8 mouse cellular contexts compared by ENCODE assay signal in the genomic region with DNA sequence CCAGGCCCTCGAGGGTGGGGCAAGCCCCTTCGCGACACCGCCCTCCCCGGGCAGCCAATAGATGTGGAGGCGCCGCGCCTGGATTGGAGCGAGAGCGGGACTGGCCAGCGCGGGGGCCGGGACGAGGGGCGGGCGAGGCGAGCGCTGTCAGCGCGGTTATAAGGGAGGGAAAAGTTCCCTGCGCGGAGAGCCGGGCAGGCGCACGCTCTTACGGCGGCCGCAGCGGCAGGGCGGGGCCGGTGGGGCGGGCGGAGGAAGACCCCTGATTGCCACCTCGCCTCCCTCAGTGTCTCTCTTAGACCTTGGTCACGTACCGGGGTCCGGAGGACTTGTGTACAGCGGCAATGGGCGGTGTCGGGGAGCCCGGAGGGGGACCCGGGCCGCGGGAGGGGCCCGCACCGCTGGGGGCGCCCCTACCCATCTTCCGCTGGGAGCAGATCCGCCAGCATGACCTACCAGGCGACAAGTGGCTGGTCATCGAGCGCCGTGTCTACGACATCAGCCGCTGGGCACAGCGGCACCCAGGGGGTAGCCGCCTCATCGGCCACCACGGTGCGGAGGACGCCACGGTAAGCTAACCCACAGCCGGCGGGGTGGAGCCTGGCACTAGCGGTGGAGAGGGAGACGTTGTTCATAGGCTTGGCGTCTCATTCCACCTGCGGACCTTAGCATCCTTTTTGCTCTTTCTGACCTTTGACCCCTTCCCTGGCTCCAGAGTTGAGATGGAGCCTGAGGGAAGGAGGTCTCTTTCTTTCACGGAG. TPM values are rescaled to one million over a fixed set of nuclear protein-coding genes. Genes with fewer than 3 reads are reported as not detected.
DNase-seq lines count a peak whose midpoint lies in the region; ATAC-seq and TF ChIP-seq lines count a peak whose summit lies in the region.

A gene (plus strand): TSS at position 182 of the 761 bp plus-strand sequence.

- WGBS in thymus, adult 2 months = 2% methylated on average over 61 of the region's 69 CpGs
- under 1% methylated on average over 69 of the region's 69 CpGs for WGBS in heart, embryonic 10.5 days
- under 1% methylated on average over 69 of the region's 69 CpGs for WGBS in kidney, embryonic 14.5 days
- 3% methylated on average over 57 of the region's 69 CpGs for WGBS in liver, adult 2 months
- WGBS in midbrain, postnatal 0 days = under 1% methylated on average over 58 of the region's 69 CpGs

- peak within 1 kb of the TSS; percentile 41 for H3K4me3 ChIP-seq in thymus, adult 2 months (ENCODE audit: control insufficient read depth, insufficient read depth, low read length)
- peak within 1 kb of the TSS; percentile 84 for H3K4me3 ChIP-seq in heart, embryonic 10.5 days
- H3K4me3 ChIP-seq in kidney, embryonic 14.5 days (ENCODE audit: low read length) = peak within 1 kb of the TSS; percentile 53
- H3K4me3 ChIP-seq in liver, adult 2 months (ENCODE audit: insufficient read depth, low read depth, low read length) = peak within 1 kb of the TSS; percentile 66
- H3K4me3 ChIP-seq in midbrain, postnatal 0 days (ENCODE audit: low read depth, low read length) = peak within 1 kb of the TSS; percentile 78

- H3K27me3 ChIP-seq in thymus, adult 2 months (ENCODE audit: control insufficient read depth, insufficient read depth, low read length) = no peaks in the 10 kb centered on the region; the same call in 1 of the 2 replicates
- H3K27me3 ChIP-seq in heart, embryonic 10.5 days (ENCODE audit: insufficient read depth, poor library complexity, severe bottlenecking) = no peaks in the 10 kb centered on the region
- no peaks in the 10 kb centered on the region for H3K27me3 ChIP-seq in kidney, embryonic 14.5 days (ENCODE audit: control insufficient read depth, insufficient read depth, low read length)
- no peaks in the 10 kb centered on the region for H3K27me3 ChIP-seq in liver, adult 2 months (ENCODE audit: control insufficient read depth, insufficient read depth, low read length)
- H3K27me3 ChIP-seq in midbrain, postnatal 0 days (ENCODE audit: insufficient read depth, low read length) = no peaks in the 10 kb centered on the region

- no peak for TF ChIP-seq POLR2A in thymus, adult 2 months (IDR thresholded peaks at IDR 0.05; ENCODE audit: control insufficient read depth, extremely low read depth, insufficient read depth, low read length, poor library complexity)
- TF ChIP-seq POLR2A in liver, adult 2 months (IDR thresholded peaks at IDR 0.05; ENCODE audit: extremely low read depth, insufficient read depth, low read length) = peak; percentile 63; the same call in 1 of the 2 replicates

- no peaks in the 10 kb centered on the region for H3K9me3 ChIP-seq in heart, embryonic 10.5 days
- no peaks in the 10 kb centered on the region for H3K9me3 ChIP-seq in kidney, embryonic 14.5 days (ENCODE audit: control insufficient read depth, low read length)
- H3K9me3 ChIP-seq in midbrain, postnatal 0 days (ENCODE audit: low read length) = no peaks in the 10 kb centered on the region

- H3K27ac ChIP-seq in thymus, adult 2 months (ENCODE audit: control insufficient read depth, insufficient read depth, low read length) = no peak within 1 kb of the TSS
- peak within 1 kb of the TSS; percentile 93 for H3K27ac ChIP-seq in heart, embryonic 10.5 days
- no peak within 1 kb of the TSS for H3K27ac ChIP-seq in kidney, embryonic 14.5 days (ENCODE audit: low read depth, low read length)
- H3K27ac ChIP-seq in liver, adult 2 months (replicated peaks; ENCODE audit: insufficient read depth, low read depth, low read length) = no peak within 1 kb of the TSS
- H3K27ac ChIP-seq in midbrain, postnatal 0 days (ENCODE audit: low read depth, low read length) = peak within 1 kb of the TSS; percentile 57

- peaks cover 9% of the 10 kb centered on the region; the same call in 1 of the 2 replicates for H3K4me1 ChIP-seq in thymus, adult 2 months (replicated peaks; ENCODE audit: control insufficient read depth, insufficient read depth, low read length)
- peaks cover 61% of the 10 kb centered on the region for H3K4me1 ChIP-seq in heart, embryonic 10.5 days
- peaks cover 27% of the 10 kb centered on the region for H3K4me1 ChIP-seq in kidney, embryonic 14.5 days (ENCODE audit: control insufficient read depth, insufficient read depth, low read length)
- peaks cover 11% of the 10 kb centered on the region for H3K4me1 ChIP-seq in liver, adult 2 months (ENCODE audit: control insufficient read depth, insufficient read depth, low read length)
- H3K4me1 ChIP-seq in midbrain, postnatal 0 days (ENCODE audit: insufficient read depth, low read length) = peaks cover 6% of the 10 kb centered on the region

- DNase-seq in thymus, adult 2 months = peak; percentile 50
- no peak for DNase-seq in thymus, adult 18-20 months
- peak; percentile 95 for DNase-seq in heart, embryonic 10.5 days (ENCODE audit: low spot score)
- DNase-seq in liver, adult 2 months (ENCODE audit: extremely low read depth, low read depth, low spot score) = no peak
- DNase-seq in midbrain, postnatal 0 days (ENCODE audit: low spot score) = peak; percentile 72
- DNase-seq in spleen, postnatal 14 days (ENCODE audit: low spot score in 2 of 2) = peak; percentile 56 to 65

- H3K79me2 ChIP-seq in liver, adult 2 months (ENCODE audit: control insufficient read depth, insufficient read depth, low read length) = no peaks in the 10 kb centered on the region

- H3K4me2 ChIP-seq in kidney, embryonic 14.5 days (replicated peaks; ENCODE audit: low read depth, low read length) = peak within 1 kb of the TSS; percentile 78
- peak within 1 kb of the TSS; percentile 70 for H3K4me2 ChIP-seq in midbrain, postnatal 0 days (ENCODE audit: low read depth, low read length, poor library complexity, severe bottlenecking)

- no peaks in the 10 kb centered on the region for H3K36me3 ChIP-seq in thymus, adult 2 months (ENCODE audit: control insufficient read depth, insufficient read depth, low read length)
- H3K36me3 ChIP-seq in heart, embryonic 10.5 days = 0 out of 2 replicates have a peak, but pooled peaks cover 3% of the 10 kb centered on the region
- H3K36me3 ChIP-seq in kidney, embryonic 14.5 days (ENCODE audit: control insufficient read depth, insufficient read depth, low read length) = no peaks in the 10 kb centered on the region
- H3K36me3 ChIP-seq in liver, adult 2 months (ENCODE audit: control insufficient read depth, insufficient read depth, low read length) = no peaks in the 10 kb centered on the region
- no peaks in the 10 kb centered on the region for H3K36me3 ChIP-seq in midbrain, postnatal 0 days (ENCODE audit: insufficient read depth, low read length)

- TF ChIP-seq CTCF in thymus, adult 2 months (IDR thresholded peaks at IDR 0.05; ENCODE audit: borderline replicate concordance, control insufficient read depth, extremely low read depth, insufficient read depth, low read length, poor library complexity) = peak; percentile 48; the same call in 1 of the 2 replicates
- TF ChIP-seq CTCF in liver, adult 2 months (IDR thresholded peaks at IDR 0.05; ENCODE audit: low read depth, low read length) = no peak
- peak; percentile 18; the same call in 1 of the 2 replicates for TF ChIP-seq CTCF in midbrain, postnatal 0 days (IDR thresholded peaks at IDR 0.05)

- ATAC-seq in erythroblast, adult 5-6 weeks (replicated peaks; ENCODE audit: low FRiP score, poor library complexity, severe bottlenecking) = peak; percentile 45
- peak; percentile 94 for ATAC-seq in kidney, embryonic 14.5 days (ENCODE audit: low FRiP score, low TSS enrichment)
- ATAC-seq in midbrain, postnatal 0 days (ENCODE audit: low FRiP score) = peak; percentile 89

- peak within 1 kb of the TSS; percentile 61 for H3K9ac ChIP-seq in kidney, embryonic 14.5 days (ENCODE audit: low read depth, low read length)
- peak within 1 kb of the TSS; percentile 42 for H3K9ac ChIP-seq in liver, adult 2 months (ENCODE audit: low read depth, low read length)
- peak within 1 kb of the TSS; percentile 65 for H3K9ac ChIP-seq in midbrain, postnatal 0 days (replicated peaks; ENCODE audit: low read length, poor library complexity, severe bottlenecking)

RNA-seq across cellular contexts. Expression of the gene that starts here (rescaled TPM):
- polyA plus RNA-seq in thymus, adult 2 months (2012; rRNA removed) = 13.6 and 19.9 TPM in 2 replicates
- total RNA-seq in erythroblast, adult 5-6 weeks (2015; ENCODE audit: low replicate concordance) = 1.7 and 12.1 TPM in 2 replicates
- 9.3 and 18.5 TPM in 2 replicates for total RNA-seq in erythroblast, adult 5-6 weeks (2017; ENCODE audit: low replicate concordance)
- polyA plus RNA-seq in heart, embryonic 10.5 days (2016; fragmentation: Nextera tagmentation; extraction: Ambion mirVana) = 16.5 and 19.0 TPM in 2 replicates
- polyA plus RNA-seq in kidney, embryonic 14.5 days (2014; fragmentation: Nextera tagmentation; extraction: Ambion mirVana) = 8.3 and 10.4 TPM in 2 replicates
- 1.4 and 2.8 TPM in 2 replicates for total RNA-seq in liver, adult 2 months (2014; rRNA removed)
- 4.8 TPM in 2 replicates for polyA plus RNA-seq in liver, adult 2 months (2012; rRNA removed)
- total RNA-seq in midbrain, postnatal 0 days (2014; rRNA removed) = 74.6 and 92.8 TPM in 2 replicates
- polyA plus RNA-seq in midbrain, postnatal 0 days (2015; fragmentation: Nextera tagmentation; extraction: Ambion mirVana) = 38.8 and 39.2 TPM in 2 replicates

Comparison
In these comparisons a context has a peak if more than half of its experiments do, and no peak if none do; other contexts are left out.
1. DNase-seq: peak in thymus, adult 2 months (single experiment), heart, embryonic 10.5 days (single experiment), midbrain, postnatal 0 days (single experiment) and spleen, postnatal 14 days (2 of 2); none in thymus, adult 18-20 months (0 of 2) and liver, adult 2 months (single experiment).
2. H3K27ac ChIP-seq: peak in heart, embryonic 10.5 days (single experiment) and midbrain, postnatal 0 days (single experiment); none in thymus, adult 2 months (single experiment), kidney, embryonic 14.5 days (single experiment) and liver, adult 2 months (single experiment).
3. Peak in every context shown above with its lines, with median percentiles within 50 percentile points of each other: H3K4me3 ChIP-seq, ATAC-seq and H3K9ac ChIP-seq.